In the genomic region with DNA sequence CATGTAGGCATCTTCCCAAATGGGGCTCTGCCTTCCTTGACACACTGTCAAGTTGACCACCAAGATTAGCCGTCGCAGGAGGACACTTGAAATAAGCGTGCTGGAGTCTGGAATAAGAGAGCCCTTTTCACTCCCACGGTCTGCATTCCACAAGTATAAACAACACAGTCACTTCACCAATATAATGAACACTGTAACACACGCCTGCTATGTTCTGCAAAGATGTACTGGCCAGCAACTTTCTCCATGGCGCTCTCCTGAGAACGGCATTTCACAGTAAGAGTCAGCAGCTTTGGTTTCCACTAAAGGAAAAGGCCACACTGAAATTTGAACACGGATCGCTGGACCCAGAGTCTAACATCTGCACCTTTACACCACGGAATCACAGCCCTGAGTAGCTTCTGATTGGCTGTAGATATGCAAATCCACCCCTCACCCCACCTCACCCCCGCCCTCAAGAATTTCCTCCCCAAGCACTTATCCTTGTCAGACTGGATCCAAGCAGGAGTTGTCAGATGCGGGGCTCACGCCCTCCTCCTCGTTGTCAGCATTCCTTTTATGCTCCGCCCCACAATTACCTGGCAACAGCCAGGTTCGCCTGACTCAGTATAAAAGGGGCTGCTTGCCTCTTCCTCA, we compare ENCODE assay signal across 9 mouse cellular contexts. TPM values are rescaled to one million over a fixed set of nuclear protein-coding genes. Genes with fewer than 3 reads are reported as not detected.
DNase-seq lines count a peak whose midpoint lies in the region; ATAC-seq lines count a peak whose summit lies in the region.
"Had no signal": no experiment of that assay in that cellular context is flagged by ENCODE, and none has a peak within 500 bp of the region (broad histone marks: within the 10 kb centered on the region; RNA-seq: fewer than 3 reads in every experiment).

No protein-coding gene starts in this region.

- H3K27ac ChIP-seq in forebrain, embryonic 12.5 days, result no peak overlapping the region
- no peak overlapping the region for H3K27ac ChIP-seq in midbrain, embryonic 15.5 days

- H3K9me3 ChIP-seq in forebrain, embryonic 12.5 days, result no peaks in the 10 kb centered on the region
- no peaks in the 10 kb centered on the region for H3K9me3 ChIP-seq in midbrain, embryonic 15.5 days

- no peak for ATAC-seq in forebrain, embryonic 12.5 days (ENCODE audit: low FRiP score)
- ATAC-seq in midbrain, embryonic 15.5 days (replicated peaks), result no peak

- no peak overlapping the region for H3K9ac ChIP-seq in forebrain, embryonic 12.5 days
- no peak overlapping the region for H3K9ac ChIP-seq in midbrain, embryonic 15.5 days

- WGBS in forebrain, embryonic 12.5 days, result 4% methylated on average over 16 of the region's 16 CpGs
- WGBS in midbrain, embryonic 15.5 days, result 8% methylated on average over 16 of the region's 16 CpGs

- intact Hi-C loops in left cerebral cortex, postnatal 10 days (cut with DNase I), result loop anchor here (5.0 kb wide), 1 partner anchor 194 kb away; no protein-coding TSS in a partner anchor

- no peaks in the 10 kb centered on the region for H3K36me3 ChIP-seq in forebrain, embryonic 12.5 days (replicated peaks)
- no peaks in the 10 kb centered on the region for H3K36me3 ChIP-seq in midbrain, embryonic 15.5 days (replicated peaks)

- peaks cover 61% of the 10 kb centered on the region for H3K27me3 ChIP-seq in forebrain, embryonic 12.5 days
- peaks cover 22% of the 10 kb centered on the region for H3K27me3 ChIP-seq in midbrain, embryonic 15.5 days (replicated peaks)

- H3K4me1 ChIP-seq in forebrain, embryonic 12.5 days, result peaks cover 28% of the 10 kb centered on the region
- H3K4me1 ChIP-seq in midbrain, embryonic 15.5 days, result peaks cover 18% of the 10 kb centered on the region; the same call in 1 of the 2 replicates

- H3K4me3 ChIP-seq in forebrain, embryonic 12.5 days (replicated peaks), result no peak overlapping the region
- H3K4me3 ChIP-seq in midbrain, embryonic 15.5 days, result no peak overlapping the region

- DNase-seq in embryo, embryonic 10.5 days (ENCODE audit: low spot score), result peak; percentile 67
- DNase-seq in kidney, postnatal 14 days, result peak; percentile 47
- no peak for DNase-seq in spleen, adult 12 weeks (ENCODE audit: low spot score)
- no peak for DNase-seq in left cerebral cortex, postnatal 10 days (ENCODE audit: extremely low spot score in 1 of 2, low spot score in 2 of 2)
- no peak for DNase-seq in gastrocnemius, adult 8-10 months (ENCODE audit: low spot score in 2 of 2)
- DNase-seq in adrenal gland, adult 2 months, result no peak

- H3K4me2 ChIP-seq in forebrain, embryonic 12.5 days, result peak overlapping the region; percentile 18
- peak overlapping the region; percentile 9 for H3K4me2 ChIP-seq in midbrain, embryonic 15.5 days

RNA-seq across cellular contexts. Expression of a gene that starts 9.2 kb away (rescaled TPM):
- not detected in 2 replicates for polyA plus RNA-seq in forebrain, embryonic 12.5 days (2016; fragmentation: Nextera tagmentation; extraction: Ambion mirVana)
- not detected in 2 replicates for polyA plus RNA-seq in midbrain, embryonic 15.5 days (2015; fragmentation: Nextera tagmentation; extraction: Ambion mirVana)
- not detected for total RNA-seq in left cerebral cortex, postnatal 10 days (2021)
- not detected for total RNA-seq in gastrocnemius, adult 8-10 months (2022)
- total RNA-seq in adrenal gland, adult 2 months (2021), result not detected
- polyA plus RNA-seq in adrenal gland, adult 2 months (2012; rRNA removed), result not detected in 2 replicates
- total RNA-seq: neutrophil, adult 5-6 weeks had no signal

RNA-seq across cellular contexts. Expression of a gene that starts 25.7 kb away (rescaled TPM):
- polyA plus RNA-seq in forebrain, embryonic 12.5 days (2016; fragmentation: Nextera tagmentation; extraction: Ambion mirVana), result 8.9 and 9.0 TPM in 2 replicates
- 12.4 and 12.6 TPM in 2 replicates for polyA plus RNA-seq in midbrain, embryonic 15.5 days (2015; fragmentation: Nextera tagmentation; extraction: Ambion mirVana)
- 10 to 100 TPM; 32.9 to 34.8 TPM for total RNA-seq in left cerebral cortex, postnatal 10 days (2021)
- total RNA-seq in gastrocnemius, adult 8-10 months (2022), result 100 to 1,000 TPM; 206 to 278 (median 246) TPM
- 1 to 10 TPM; 8.3 to 9.6 TPM for total RNA-seq in adrenal gland, adult 2 months (2021)
- polyA plus RNA-seq in adrenal gland, adult 2 months (2012; rRNA removed), result 3.1 and 3.9 TPM in 2 replicates

RNA-seq across cellular contexts. Expression of a gene that starts 55.1 kb away (rescaled TPM):
- 0.42 and 0.65 TPM in 2 replicates for polyA plus RNA-seq in forebrain, embryonic 12.5 days (2016; fragmentation: Nextera tagmentation; extraction: Ambion mirVana)
- 0.73 and 0.89 TPM in 2 replicates for polyA plus RNA-seq in midbrain, embryonic 15.5 days (2015; fragmentation: Nextera tagmentation; extraction: Ambion mirVana)
- 1 to 10 TPM; 1.4 to 1.6 TPM for total RNA-seq in left cerebral cortex, postnatal 10 days (2021)
- total RNA-seq in gastrocnemius, adult 8-10 months (2022), result 1 to 10 TPM; 5.9 to 7.6 (median 7.5) TPM
- total RNA-seq in adrenal gland, adult 2 months (2021), result 10 to 100 TPM; 13.8 to 14.7 TPM
- polyA plus RNA-seq in adrenal gland, adult 2 months (2012; rRNA removed), result 1.8 and 3.0 TPM in 2 replicates

Comparison
In these comparisons a context has a peak if more than half of its experiments do, and no peak if none do; other contexts are left out.
1. DNase-seq: peak in embryo, embryonic 10.5 days (single experiment) and kidney, postnatal 14 days (single experiment); none in spleen, adult 12 weeks (single experiment), left cerebral cortex, postnatal 10 days (0 of 2), gastrocnemius, adult 8-10 months (0 of 2) and adrenal gland, adult 2 months (single experiment).
2. RNA of a gene that starts 25.7 kb away (total RNA-seq): 206 to 278 TPM in gastrocnemius, adult 8-10 months; 32.9 to 34.8 TPM in left cerebral cortex, postnatal 10 days and 8.3 to 9.6 TPM in adrenal gland, adult 2 months; every median in the first group is over 4 times any median in the second.